Mouse (Mus musculus) limb, embryonic 13.5 days (tissue): ENCODE data around the gene Mxd3. TPM values are rescaled to one million over a fixed set of nuclear protein-coding genes. Genes with fewer than 3 reads are reported as not detected.

Experiments
- ATAC-seq: fragments of 200-750 bp; cut with Nextera tagmentation; 2 replicates; pipeline ENCODE4 v1.8.0; 2017; ENCODE audit warnings: low read depth, moderate number of reproducible peaks, moderate TSS enrichment; ENCODE audit not compliant: low FRiP score
- H3K27ac ChIP-seq: fragments of 300-500 bp; sonication (generic); 2 replicates; pipeline ENCODE4 v1.5.1; 2015; ENCODE audit warnings: inconsistent platforms, mild to moderate bottlenecking, moderate library complexity
- H3K27me3 ChIP-seq: fragments of 300-500 bp; sonication (generic); 2 replicates; pipeline ENCODE4 v1.6.1; 2015; ENCODE audit warnings: mild to moderate bottlenecking, inconsistent platforms
- H3K36me3 ChIP-seq: fragments of 300-500 bp; sonication (generic); 2 replicates; pipeline ENCODE4 v1.6.1; 2015; ENCODE audit warnings: inconsistent platforms, mild to moderate bottlenecking, moderate library complexity
- H3K4me1 ChIP-seq: fragments of 300-500 bp; sonication (generic); 2 replicates; pipeline ENCODE4 v1.6.1; 2015; ENCODE audit warnings: inconsistent platforms
- H3K4me2 ChIP-seq: fragments of 300-500 bp; sonication (generic); replicated peaks from 2 replicates; pipeline ENCODE4 v1.6.1; 2015; ENCODE audit warnings: inconsistent platforms, mild to moderate bottlenecking, moderate library complexity
- H3K4me3 ChIP-seq: fragments of 300-500 bp; sonication (generic); 2 replicates; pipeline ENCODE4 v1.5.1; 2015; ENCODE audit warnings: moderate library complexity, mild to moderate bottlenecking, inconsistent platforms
- H3K9ac ChIP-seq: fragments of 300-500 bp; sonication (generic); 2 replicates; pipeline ENCODE4 v1.6.1; 2015; ENCODE audit warnings: mild to moderate bottlenecking, inconsistent platforms
- H3K9me3 ChIP-seq: fragments of 300-500 bp; sonication (generic); 2 replicates; pipeline ENCODE4 v1.6.1; 2016; ENCODE audit warnings: inconsistent platforms
- WGBS: fragments of 180-500 bp; shearing (Covaris S2); methylation state at CpG from one replicate; pipeline ENCODE4 v1.1.7; 2015; 5-methylcytosine and 5-hydroxymethylcytosine counted together
- polyA plus RNA-seq: library from polyadenylated mRNA; unstranded; fragments of >200 nt; fragmentation: Nextera tagmentation; extraction: Ambion mirVana; gene quantifications from 2 replicates; pipeline ENCODE4 v1.2.1, GENCODE M21; 2015

Gene Mxd3
- polyA plus RNA-seq, 1 experiment from 2014 or later, result 40.9 TPM

- peak overlapping the region; percentile 73 for H3K27ac ChIP-seq
- H3K9ac ChIP-seq, result peak overlapping the region; percentile 79
- peaks cover 29% of the 10 kb centered on the region for H3K36me3 ChIP-seq
- peak; percentile 28 for ATAC-seq
- H3K27me3 ChIP-seq, result no peaks in the 10 kb centered on the region
- H3K4me2 ChIP-seq, result peak overlapping the region; percentile 88
- 1% methylated on average over 28 of the region's 29 CpGs for WGBS
- H3K4me3 ChIP-seq, result peak overlapping the region; percentile 74
- H3K4me1 ChIP-seq, result peaks cover 37% of the 10 kb centered on the region
- H3K9me3 ChIP-seq, result no peaks in the 10 kb centered on the region
Observed at GRCm38 (mm10) chr13:55329109-55329682, 427 bp downstream of the Mxd3 start.

GRCm38 (mm10) chr13:55328641-55329040 is 982 bp downstream of the Mxd3 start:
- Histone ChIP-seq H3K27ac (no peak overlapping the region), H3K4me3 (peak overlapping the region; percentile 74), H3K36me3 (peaks cover 34% of the 10 kb centered on the region), H3K4me1 (peaks cover 43% of the 10 kb centered on the region), H3K9me3 (no peaks in the 10 kb centered on the region), H3K9ac (peak overlapping the region; percentile 79), H3K4me2 (peak overlapping the region; percentile 88), H3K27me3 (no peaks in the 10 kb centered on the region)
- ATAC-seq, result no peak
- WGBS, result 86% methylated on average over 4 of the region's 4 CpGs

DNA sequence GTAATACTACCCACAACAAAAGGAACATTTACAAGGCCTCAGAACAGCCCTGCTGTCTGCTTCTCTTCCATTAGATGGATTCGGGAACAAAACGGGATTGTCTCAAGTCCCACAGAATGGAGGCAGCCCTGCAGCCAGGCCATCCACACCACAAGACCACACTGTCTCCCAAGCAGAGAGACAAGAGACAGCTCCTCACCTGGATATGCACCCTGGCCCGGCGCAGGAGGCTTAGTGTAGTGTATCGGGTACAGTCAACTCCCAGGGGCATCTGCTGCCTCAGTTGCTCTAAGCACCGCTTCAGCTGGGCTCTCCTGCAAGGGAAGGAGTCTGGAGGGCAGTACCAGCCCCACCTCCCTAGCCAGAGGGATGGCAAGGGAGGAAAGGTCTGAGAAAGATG is 1.5 kb downstream of the Mxd3 start:
- peak overlapping the region; percentile 79 for H3K9ac ChIP-seq
- 85% methylated on average over 6 of the region's 6 CpGs for WGBS

GRCm38 (mm10) chr13:55327633-55328032 is 2.0 kb downstream of the Mxd3 start:
- H3K4me2 ChIP-seq, result peak overlapping the region; percentile 88
- H3K27me3 ChIP-seq, result no peaks in the 10 kb centered on the region
- ATAC-seq, result no peak
- peak overlapping the region; percentile 79; the same call in 1 of the 2 replicates for H3K9ac ChIP-seq
- WGBS, result 52% methylated on average over 8 of the region's 8 CpGs
- H3K36me3 ChIP-seq, result peaks cover 41% of the 10 kb centered on the region
- peak overlapping the region; percentile 74 for H3K4me3 ChIP-seq
- H3K4me1 ChIP-seq, result peaks cover 53% of the 10 kb centered on the region
- H3K27ac ChIP-seq, result no peak overlapping the region
- no peaks in the 10 kb centered on the region for H3K9me3 ChIP-seq

More for the DNA sequence above, 1.5 kb downstream of the Mxd3 start:
- Histone ChIP-seq H3K36me3 (peaks cover 39% of the 10 kb centered on the region), H3K4me2 (peak overlapping the region; percentile 88), H3K27ac (no peak overlapping the region), H3K27me3 (no peaks in the 10 kb centered on the region), H3K9me3 (no peaks in the 10 kb centered on the region), H3K4me3 (peak overlapping the region; percentile 74), H3K4me1 (peaks cover 47% of the 10 kb centered on the region)
- ATAC-seq, result no peak

- Histone ChIP-seq H3K9ac (0 out of 2 replicates have a peak overlapping the region, but pooled peaks have one; percentile 8), H3K4me2 (peak overlapping the region; percentile 88; the same call in 1 of the 2 replicates)
Observed at GRCm38 (mm10) chr13:55327169-55327568, 2.5 kb downstream of the Mxd3 start.

GRCm38 (mm10) chr13:55325596-55325995 is 4.0 kb downstream of the Mxd3 start:
- H3K4me3 ChIP-seq, result no peak overlapping the region
- H3K4me2 ChIP-seq, result no peak overlapping the region
- ATAC-seq, result no peak
- 86% methylated on average over 11 of the region's 11 CpGs for WGBS
- H3K9me3 ChIP-seq, result no peaks in the 10 kb centered on the region
- H3K9ac ChIP-seq, result no peak overlapping the region
- H3K27me3 ChIP-seq, result no peaks in the 10 kb centered on the region
- no peak overlapping the region for H3K27ac ChIP-seq
- peaks cover 42% of the 10 kb centered on the region for H3K36me3 ChIP-seq
- peaks cover 54% of the 10 kb centered on the region for H3K4me1 ChIP-seq

More at GRCm38 (mm10) chr13:55327169-55327568, 2.5 kb downstream of the Mxd3 start:
- Histone ChIP-seq H3K27ac (no peak overlapping the region), H3K36me3 (peaks cover 41% of the 10 kb centered on the region), H3K9me3 (no peaks in the 10 kb centered on the region), H3K4me3 (no peak overlapping the region), H3K4me1 (peaks cover 54% of the 10 kb centered on the region), H3K27me3 (no peaks in the 10 kb centered on the region)
- no peak for ATAC-seq
- 56% methylated on average over 4 of the region's 4 CpGs for WGBS

GRCm38 (mm10) chr13:55322130-55322825 is 7.3 kb downstream of the Mxd3 start:
- peaks cover 36% of the 10 kb centered on the region for H3K4me1 ChIP-seq
- WGBS, result under 1% methylated on average over 31 of the region's 31 CpGs
- H3K9me3 ChIP-seq, result no peaks in the 10 kb centered on the region
- H3K27me3 ChIP-seq, result no peaks in the 10 kb centered on the region
- peak overlapping the region; percentile 81 for H3K27ac ChIP-seq
- peak overlapping the region; percentile 96 for H3K4me3 ChIP-seq
- peak overlapping the region; percentile 97 for H3K9ac ChIP-seq
- no peak for ATAC-seq
- H3K4me2 ChIP-seq, result peak overlapping the region; percentile 88
- peaks cover 73% of the 10 kb centered on the region for H3K36me3 ChIP-seq

- under 1% methylated on average over 73 of the region's 73 CpGs for WGBS
- H3K4me2 ChIP-seq, result peak within 1 kb of the TSS; percentile 88
Observed at GRCm38 (mm10) chr13:55321434-55322129, 8.0 kb downstream of the Mxd3 start, which contains the start of gene Rab24. Rab24 (minus strand) TSS chr13:55321946.

GRCm38 (mm10) chr13:55319931-55320533 is 9.6 kb downstream of the Mxd3 start, which contains the start of gene Prelid1:
Prelid1 (plus strand) TSS chr13:55320500.
- no peaks in the 10 kb centered on the region for H3K9me3 ChIP-seq
- peak within 1 kb of the TSS; percentile 88 for H3K4me2 ChIP-seq
- no peak within 1 kb of the TSS; the same call in 1 of the 2 replicates for H3K27ac ChIP-seq
- H3K27me3 ChIP-seq, result no peaks in the 10 kb centered on the region
- peaks cover 32% of the 10 kb centered on the region for H3K4me1 ChIP-seq
- peak within 1 kb of the TSS; percentile 97 for H3K9ac ChIP-seq
- peak within 1 kb of the TSS; percentile 96 for H3K4me3 ChIP-seq
- peaks cover 72% of the 10 kb centered on the region for H3K36me3 ChIP-seq
- 77% methylated on average over 4 of the region's 4 CpGs for WGBS
- no peak for ATAC-seq

More at GRCm38 (mm10) chr13:55321434-55322129, 8.0 kb downstream of the Mxd3 start, which contains the start of gene Rab24:
- Histone ChIP-seq H3K36me3 (peaks cover 74% of the 10 kb centered on the region), H3K27me3 (no peaks in the 10 kb centered on the region), H3K9me3 (no peaks in the 10 kb centered on the region), H3K4me1 (peaks cover 32% of the 10 kb centered on the region), H3K27ac (peak within 1 kb of the TSS; percentile 81), H3K9ac (peak within 1 kb of the TSS; percentile 97), H3K4me3 (peak within 1 kb of the TSS; percentile 96)
- ATAC-seq, result peak; percentile 91

GRCm38 (mm10) chr13:55318351-55318750 is 11.3 kb downstream of the Mxd3 start:
- 78% methylated on average over 3 of the region's 3 CpGs for WGBS
- Histone ChIP-seq H3K4me1 (peaks cover 23% of the 10 kb centered on the region), H3K9me3 (no peaks in the 10 kb centered on the region), H3K27ac (no peak overlapping the region), H3K4me2 (no peak overlapping the region), H3K9ac (no peak overlapping the region), H3K4me3 (no peak overlapping the region), H3K36me3 (peaks cover 73% of the 10 kb centered on the region), H3K27me3 (no peaks in the 10 kb centered on the region)
- ATAC-seq, result no peak

DNA sequence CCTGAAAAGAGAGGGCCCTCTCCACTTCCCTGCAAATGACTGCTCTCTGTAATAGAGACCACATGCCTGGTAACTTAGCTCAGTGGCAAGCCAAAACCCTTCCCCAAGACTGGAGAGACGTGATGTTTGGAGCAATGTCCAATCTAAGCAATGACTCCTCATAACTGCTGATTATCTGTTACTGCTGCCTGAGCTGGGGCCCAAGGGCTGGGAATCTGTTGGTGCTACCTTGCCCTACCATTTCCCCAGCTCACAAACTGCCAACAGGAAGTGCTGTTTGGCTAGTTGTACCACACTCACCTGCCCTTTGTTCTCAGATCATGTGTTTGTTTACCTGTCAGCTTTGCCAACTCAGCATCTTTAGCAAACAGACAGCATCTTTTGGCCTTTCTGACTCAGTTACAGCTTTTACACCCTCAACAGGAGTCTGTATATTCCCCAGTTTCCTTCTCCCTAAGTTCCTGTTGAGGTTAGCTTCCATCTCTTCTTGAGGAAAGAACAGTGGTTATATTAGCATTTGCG is 14.7 kb downstream of the Mxd3 start:
- Histone ChIP-seq H3K4me1 (peaks cover 2% of the 10 kb centered on the region; the same call in 1 of the 2 replicates), H3K36me3 (peaks cover 95% of the 10 kb centered on the region), H3K9me3 (no peaks in the 10 kb centered on the region), H3K4me3 (no peak overlapping the region), H3K27me3 (no peaks in the 10 kb centered on the region), H3K4me2 (no peak overlapping the region), H3K27ac (no peak overlapping the region), H3K9ac (no peak overlapping the region)
- no peak for ATAC-seq
- WGBS, result 84% methylated on average over 2 of the region's 2 CpGs
